Mouse (Mus musculus) left cerebral cortex, adult 9 months (tissue): ENCODE measurements around the gene Lgmn.

Source experiments
- DNase-seq, 2 experiments: peaks; one replicate each; pipeline ENCODE4 v3.0.0; 2022; ENCODE audit warnings: low spot score in 2 of 2

Lgmn gene

GRCm38 (mm10) chr12:102434107-102434506 is 5.5 kb downstream of the Lgmn start:
- DNase-seq: no peak

- no peak for DNase-seq
Measured at GRCm38 (mm10) chr12:102432238-102432637, 7.4 kb downstream of the Lgmn start.

DNA sequence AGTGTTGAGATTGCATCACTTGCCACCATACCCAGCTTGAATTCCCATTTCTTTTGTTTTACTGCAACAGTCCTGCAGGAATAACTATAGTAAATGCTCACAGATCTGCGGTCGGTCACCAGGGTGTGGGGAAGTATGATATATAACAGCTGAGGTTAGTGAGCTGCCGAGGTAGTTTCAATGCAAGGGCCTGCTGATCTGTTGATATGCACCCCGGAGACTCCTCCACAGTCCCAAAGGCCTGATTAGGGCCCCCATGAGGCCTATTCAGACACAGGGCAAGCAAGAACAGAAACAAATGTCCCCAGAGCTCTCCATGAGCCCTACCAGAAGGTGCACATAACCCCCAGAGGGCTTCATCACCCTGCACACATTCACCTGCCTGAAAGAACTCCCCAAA is 9.4 kb downstream of the Lgmn start:
- no peak for DNase-seq

DNA sequence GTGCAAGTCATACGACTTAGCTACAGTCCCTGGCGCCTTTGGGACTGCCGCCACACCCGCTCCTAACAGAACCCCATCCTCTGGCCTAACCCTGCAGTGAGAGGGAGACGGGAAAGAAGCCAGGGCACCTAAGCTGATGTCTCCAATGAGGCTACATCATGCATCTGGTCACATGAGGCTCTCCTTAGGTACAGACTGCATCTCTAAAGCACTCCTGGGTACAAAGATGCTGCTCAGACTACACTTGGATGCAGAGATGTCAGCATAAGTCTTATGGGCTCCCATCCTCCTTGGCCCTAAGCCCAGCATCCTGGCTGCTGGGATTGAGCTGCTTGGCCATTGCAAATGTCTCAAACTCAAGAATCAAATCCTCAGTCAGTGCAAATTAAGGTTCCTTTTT is 10.0 kb downstream of the Lgmn start:
- DNase-seq: no peak

- DNase-seq: no peak
Measured at GRCm38 (mm10) chr12:102426285-102426684, 13.3 kb downstream of the Lgmn start.

- no peak for DNase-seq
Measured at GRCm38 (mm10) chr12:102425048-102425578, 14.5 kb downstream of the Lgmn start.

- DNase-seq: no peak
Measured at GRCm38 (mm10) chr12:102424456-102424855, 15.2 kb downstream of the Lgmn start.

DNA sequence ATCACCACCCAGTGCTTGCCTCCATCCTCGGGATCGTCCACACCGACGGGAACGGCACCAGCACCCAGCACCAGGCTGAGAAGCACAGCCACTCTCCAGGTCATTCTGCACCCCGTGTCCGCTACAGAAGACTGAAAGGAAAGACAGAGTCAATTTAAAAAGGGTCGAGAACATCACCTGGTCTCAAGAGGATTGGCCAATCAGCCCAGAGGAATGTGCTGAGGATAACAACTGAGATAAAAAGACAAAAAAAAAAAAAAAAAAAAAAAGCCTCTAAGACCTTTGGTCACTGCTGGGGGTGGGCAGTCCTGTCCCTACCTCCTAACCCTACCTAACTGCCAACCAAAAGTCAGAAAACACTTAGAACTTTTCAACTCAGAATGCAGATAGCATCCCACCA is 16.0 kb downstream of the Lgmn start:
- DNase-seq: no peak

DNA sequence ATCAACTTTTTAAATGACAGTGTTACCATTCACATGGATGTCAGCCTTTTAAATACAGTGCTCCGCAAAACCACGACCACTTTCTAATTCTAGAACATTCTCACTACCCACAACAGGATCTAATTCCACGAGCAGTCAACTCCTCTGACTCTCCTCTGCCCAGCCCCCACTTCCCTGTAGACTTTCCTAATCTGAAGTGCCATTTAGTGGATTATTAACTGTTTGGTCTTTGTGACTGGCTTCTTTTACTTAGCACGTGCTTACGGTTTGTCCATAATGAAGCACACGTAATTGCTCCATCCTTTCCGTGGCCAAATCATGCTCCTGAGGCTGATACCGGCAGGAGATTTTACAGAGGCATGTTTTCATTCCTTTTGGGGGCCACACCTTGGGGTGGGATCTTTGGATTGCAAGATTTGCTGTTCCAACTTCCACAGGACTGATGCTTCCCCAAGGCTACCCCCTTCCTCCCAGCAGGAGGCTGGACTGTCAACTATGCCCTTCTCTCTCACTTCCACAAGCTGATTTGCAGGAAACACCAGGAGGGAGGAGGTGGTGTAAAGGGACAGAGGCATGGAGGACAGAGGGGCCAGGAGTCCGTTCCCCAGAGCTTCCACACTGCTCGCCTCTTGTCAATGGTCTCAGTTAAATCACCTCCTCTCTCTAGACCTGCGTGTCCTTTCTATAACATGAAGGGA is 16.8 kb downstream of the Lgmn start:
- DNase-seq: no peak

- DNase-seq: no peak
Measured at GRCm38 (mm10) chr12:102422065-102422464, 17.5 kb downstream of the Lgmn start.

DNA sequence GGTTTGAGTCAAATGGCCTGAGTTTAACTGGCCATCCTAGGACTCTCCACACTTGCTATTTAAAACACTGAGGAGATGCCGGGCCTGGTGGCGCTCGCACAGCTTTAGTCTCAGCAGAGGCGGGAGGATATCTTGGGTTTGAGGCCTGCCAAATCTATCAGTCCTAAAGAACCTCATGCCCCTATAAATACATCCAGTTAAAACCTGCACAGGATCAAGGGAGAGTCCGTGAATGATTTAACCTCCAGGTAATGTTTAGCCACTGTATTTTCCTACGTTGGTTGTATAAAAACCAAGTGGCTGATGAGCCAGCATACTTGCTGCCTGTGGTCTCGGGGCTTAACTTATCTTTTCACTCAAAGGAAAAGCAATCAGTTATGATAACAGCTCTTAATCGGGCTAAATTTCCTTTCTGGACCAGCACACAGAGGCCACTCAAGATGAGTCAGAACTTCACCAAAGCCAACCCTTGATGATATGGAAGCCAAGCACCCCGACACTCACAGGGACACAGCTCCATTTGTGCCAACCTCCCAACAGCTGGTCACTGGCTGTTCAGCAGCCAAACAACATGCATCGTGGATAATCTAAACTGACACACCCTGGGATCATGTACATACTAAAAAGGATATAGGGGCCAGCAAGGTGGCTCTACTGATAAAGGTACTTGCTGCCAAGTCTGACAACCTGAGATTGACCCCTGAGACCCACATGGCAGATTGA is 19.3 kb downstream of the Lgmn start:
- no peak for DNase-seq

- no peak for DNase-seq
Measured at GRCm38 (mm10) chr12:102419544-102419943, 20.1 kb downstream of the Lgmn start.

GRCm38 (mm10) chr12:102417701-102418100 is 21.9 kb downstream of the Lgmn start:
- DNase-seq: no peak

GRCm38 (mm10) chr12:102416955-102417510 is 22.6 kb downstream of the Lgmn start:
- DNase-seq: no peak

DNA sequence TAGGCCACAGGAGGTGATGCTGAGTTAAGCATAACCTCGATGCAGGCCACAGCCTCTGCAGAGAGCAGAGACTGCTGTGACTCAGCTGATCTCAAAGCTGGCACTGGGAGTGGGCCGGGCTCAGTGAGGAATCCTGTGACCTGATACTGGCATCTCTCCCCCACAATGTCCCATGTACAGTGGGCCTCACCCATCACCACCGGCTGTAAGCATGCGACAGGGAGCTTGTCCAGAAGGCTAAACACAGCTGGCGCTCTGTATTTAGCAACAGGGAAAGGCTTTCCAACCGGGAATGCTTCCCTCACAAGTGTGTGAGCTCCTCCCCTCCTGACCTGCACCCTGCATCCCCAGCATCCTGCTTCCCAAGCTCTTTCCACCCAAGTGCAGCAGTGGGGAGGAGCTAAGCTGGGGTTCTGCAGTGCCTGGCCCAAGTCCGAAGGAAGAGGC is 23.2 kb downstream of the Lgmn start:
- DNase-seq: peak; percentile 59 to 66

DNA sequence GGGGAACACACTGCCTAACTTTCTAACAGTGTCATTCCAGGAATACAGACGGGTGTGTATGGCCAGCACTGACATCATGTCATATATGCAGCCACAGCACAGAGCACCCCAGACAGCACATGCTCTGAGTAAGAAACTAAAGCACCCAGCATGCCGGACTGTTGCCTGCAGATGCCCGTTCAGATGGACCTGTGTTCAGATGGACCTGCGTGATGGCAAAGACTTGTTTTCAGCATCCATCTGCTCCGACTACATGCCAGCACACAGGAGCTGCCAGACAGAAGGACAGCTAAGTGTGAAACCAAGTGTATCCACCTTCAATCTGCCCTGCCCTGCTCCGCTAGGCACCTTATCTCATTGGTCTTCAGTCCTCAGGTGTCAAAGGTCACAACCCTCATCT is 24.9 kb downstream of the Lgmn start:
- DNase-seq: no peak

GRCm38 (mm10) chr12:102413171-102413570 is 26.4 kb downstream of the Lgmn start:
- no peak for DNase-seq

DNA sequence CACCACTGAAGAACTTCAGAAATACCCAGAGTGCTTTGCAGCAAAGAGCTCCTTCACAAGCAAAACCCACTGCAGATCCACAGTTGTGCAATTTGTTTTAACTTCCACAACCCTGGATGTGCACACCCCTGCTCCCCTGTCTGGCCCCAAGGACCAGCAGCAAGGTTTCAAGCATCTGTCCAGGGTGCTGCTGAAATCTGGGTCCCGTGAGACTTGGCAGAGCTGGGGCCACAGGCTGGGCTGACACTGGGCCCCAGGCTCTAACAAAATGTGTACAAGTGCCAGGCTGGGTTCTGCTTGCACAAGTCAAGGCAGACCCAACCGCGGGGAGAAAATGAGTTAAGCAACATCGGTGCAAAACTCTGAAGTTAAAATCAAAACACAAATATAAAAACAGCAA is 41.0 kb downstream of the Lgmn start:
- DNase-seq: no peak

DNA sequence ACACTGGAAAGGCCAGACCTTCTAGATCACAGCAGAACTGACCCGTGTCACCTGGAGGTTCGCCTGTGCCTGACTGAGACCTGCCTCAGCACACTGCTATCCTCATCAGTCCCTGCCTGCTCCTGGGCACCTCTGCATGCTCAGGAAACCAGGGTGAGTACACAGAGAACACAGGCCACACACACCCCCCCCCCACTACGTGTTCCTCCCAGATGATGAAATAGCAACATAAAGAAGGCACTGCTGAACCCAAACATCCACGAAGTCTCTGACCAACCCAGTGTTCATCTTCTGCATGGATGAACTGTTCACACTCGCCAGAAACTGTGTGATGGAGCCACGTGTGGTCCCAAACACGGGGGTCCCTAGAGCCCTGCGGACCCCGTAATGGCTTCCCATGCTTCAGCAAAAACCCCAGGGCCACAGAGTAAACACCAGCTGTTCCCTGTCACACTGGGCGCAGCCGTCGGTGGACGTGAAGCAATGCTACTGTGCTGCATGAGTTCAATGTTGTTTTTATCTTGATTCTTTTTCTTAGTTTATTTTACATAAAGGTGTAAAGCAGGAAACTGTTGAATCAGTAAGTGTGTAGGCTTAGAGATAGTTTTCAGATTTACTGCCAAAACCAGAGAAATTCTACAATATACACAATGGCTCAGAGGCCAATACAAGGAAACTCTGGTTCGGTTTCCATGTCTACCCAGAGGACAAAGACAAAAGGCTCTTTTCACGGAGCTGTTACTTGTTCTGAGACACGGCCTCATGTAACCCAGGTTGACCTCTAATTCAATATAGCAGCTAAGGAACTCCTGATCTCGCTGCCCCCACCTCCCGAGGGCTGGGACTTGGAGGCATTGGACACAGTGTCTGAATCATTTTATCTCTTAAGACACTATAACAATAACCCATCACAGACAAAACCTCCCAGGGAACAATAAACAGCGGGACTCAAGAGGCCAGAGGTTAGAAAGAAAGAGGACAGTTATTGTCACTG is 43.3 kb downstream of the Lgmn start:
- no peak for DNase-seq

DNA sequence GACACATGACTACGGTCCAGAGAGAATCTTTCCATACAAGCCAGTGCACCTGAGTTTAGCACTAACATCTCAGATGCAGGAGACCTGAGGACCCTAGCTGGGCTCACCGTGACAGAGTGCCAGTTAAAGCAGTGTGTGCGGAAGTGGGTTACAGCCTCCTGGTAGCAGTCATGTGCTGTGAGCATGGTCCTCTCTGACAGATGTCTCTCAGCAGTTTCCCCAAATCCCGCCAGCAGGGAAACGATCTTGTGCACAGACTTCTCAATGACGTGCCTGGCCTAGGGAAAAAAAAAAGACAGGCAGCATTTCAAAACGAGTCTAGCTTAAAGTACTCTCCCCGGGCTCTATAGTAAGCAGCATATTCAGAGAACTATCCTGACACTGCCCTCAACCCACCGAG is 44.1 kb downstream of the Lgmn start:
- DNase-seq: no peak

- no peak for DNase-seq
Measured at GRCm38 (mm10) chr12:102394496-102394895, 45.1 kb downstream of the Lgmn start.

GRCm38 (mm10) chr12:102391982-102392381 is 47.6 kb downstream of the Lgmn start:
- DNase-seq: no peak
